Mouse (Mus musculus): ENCODE results near the gene Arhgap9. TPM values are rescaled to one million over a fixed set of nuclear protein-coding genes. Genes with fewer than 3 reads are reported as not detected.
A peak's percentile ranks its signal among the peaks of the same experiment; 100 is the strongest.
"Not testable (repeated sequence)": the region's sequence is repeated elsewhere in the genome, so short reads cannot be mapped to it uniquely, and the experiment has no call there.

Gene Arhgap9
- total RNA-seq, 2 experiments from 2014 or later = 2.9 to 4.2 TPM

DNA sequence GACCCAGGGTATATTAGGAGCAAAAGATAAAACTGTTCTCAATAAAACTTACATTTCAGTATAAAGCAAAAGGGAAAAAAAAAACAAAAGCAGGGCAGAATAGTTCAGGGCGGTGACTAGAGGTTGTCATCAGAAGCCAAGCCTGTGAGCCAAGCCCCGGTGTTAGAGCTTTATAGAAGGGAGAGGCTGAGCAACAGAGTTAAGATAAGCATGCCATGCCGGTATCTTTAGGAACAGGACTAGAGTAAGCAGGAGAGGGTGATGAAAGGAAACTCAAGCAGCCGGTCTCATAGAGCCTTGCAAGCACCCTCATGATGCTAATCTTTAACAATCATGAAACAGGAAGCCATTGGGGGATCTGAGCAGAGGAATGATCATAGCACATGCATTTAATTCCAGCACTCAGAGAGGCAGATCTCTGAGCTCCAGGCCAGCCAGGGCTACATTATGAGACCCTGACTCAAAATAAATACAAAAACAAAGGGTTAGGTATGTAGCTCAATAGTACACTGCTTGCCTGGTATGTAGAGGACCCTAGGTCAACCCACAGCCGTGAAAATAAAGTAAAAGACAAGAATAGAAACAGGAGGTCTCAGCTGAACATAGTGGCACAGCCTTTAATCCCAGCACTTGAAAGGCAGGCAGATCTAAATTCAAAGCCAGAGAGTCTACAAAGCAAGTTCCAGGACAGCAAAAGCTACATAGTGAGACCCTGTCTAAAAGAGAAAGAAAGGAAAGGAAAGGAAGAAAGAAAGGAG lies 29.7 kb upstream of the Arhgap9 start:
- no peak for DNase-seq (ENCODE audit: low spot score in 2 of 2)

DNA sequence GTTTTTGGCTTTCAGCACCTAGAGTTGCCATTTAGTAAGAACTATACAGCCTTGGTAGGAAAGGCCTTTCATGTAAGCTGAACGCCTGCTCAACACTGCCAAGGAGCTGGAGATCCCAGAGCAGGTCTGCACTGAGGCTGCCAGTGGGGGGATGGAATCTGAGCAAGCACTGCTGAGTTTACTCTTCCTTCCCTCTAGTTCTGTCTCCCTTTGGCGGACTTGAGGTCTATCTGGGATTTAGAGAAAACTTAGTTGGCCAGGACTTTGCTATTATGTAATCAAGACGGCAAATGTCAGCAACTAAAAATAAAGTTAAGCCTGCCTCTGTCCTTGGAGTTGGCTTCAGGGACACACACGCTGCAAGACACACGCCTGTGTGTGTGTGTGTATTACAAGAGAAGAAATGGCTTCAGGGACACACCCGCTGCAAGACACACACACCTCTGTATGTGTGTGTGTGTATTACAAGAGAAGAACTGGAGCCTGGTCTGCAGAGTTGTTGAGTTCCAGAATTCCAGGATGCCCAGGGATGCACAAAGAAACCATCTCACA lies 28.7 kb upstream of the Arhgap9 start:
- no peak for DNase-seq (ENCODE audit: low spot score in 2 of 2)

DNA sequence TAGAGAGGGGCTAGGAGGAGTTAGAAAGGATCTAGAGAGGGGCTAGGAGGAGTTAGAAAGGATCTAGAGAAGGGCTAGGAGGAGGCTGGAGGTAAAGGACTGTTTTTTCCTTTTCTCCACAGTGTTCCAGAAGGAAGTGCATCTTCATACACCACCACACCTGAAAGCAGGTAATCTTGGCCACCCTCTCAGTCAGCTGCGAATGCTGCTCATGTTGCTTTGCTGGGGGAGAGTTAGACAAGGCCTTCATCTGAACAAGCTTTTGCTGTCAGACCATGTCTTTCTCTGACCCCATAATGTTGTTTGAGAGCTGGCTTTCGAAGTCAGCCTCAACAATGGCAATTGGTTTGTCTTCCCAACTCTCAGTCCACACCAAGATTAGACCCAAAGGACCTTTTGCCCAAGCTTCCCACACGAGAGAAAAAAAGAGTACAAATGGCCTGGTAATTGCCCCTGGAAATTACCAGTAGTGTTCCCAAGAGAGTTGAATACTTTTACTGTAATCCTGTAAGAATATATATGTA lies 28.1 kb upstream of the Arhgap9 start:
- no peak for DNase-seq (ENCODE audit: low spot score in 2 of 2)

DNA sequence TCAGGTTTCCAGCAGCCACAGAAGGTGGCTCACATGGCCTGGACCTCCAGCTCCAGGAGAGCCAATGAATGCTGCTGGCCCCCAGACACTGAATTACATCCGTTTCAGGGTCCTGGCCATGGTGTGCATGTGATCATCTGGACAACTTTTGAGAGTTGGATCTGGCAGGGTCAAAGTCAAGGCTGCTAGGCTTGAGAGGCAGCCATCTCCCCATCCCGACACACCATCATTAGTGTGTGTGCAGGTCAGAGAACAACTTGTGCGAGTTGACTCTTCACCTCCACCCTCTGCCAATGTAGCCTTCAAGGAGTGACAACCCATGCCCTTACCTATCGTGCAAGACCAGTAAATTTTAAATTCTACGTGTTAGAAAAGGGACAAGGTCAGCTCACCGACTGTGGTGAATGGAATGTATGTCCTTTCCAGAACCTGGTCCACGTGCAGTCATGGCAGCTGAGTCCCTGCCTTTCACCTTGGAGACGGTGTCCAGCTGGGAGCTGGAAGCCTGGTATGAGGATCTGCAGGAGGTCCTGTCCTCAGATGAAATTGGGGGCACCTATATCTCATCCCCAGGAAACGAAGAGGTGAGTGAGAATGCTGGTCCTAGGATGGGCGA lies 26.8 kb upstream of the Arhgap9 start:
- no peak for DNase-seq (ENCODE audit: low spot score in 2 of 2)

DNA sequence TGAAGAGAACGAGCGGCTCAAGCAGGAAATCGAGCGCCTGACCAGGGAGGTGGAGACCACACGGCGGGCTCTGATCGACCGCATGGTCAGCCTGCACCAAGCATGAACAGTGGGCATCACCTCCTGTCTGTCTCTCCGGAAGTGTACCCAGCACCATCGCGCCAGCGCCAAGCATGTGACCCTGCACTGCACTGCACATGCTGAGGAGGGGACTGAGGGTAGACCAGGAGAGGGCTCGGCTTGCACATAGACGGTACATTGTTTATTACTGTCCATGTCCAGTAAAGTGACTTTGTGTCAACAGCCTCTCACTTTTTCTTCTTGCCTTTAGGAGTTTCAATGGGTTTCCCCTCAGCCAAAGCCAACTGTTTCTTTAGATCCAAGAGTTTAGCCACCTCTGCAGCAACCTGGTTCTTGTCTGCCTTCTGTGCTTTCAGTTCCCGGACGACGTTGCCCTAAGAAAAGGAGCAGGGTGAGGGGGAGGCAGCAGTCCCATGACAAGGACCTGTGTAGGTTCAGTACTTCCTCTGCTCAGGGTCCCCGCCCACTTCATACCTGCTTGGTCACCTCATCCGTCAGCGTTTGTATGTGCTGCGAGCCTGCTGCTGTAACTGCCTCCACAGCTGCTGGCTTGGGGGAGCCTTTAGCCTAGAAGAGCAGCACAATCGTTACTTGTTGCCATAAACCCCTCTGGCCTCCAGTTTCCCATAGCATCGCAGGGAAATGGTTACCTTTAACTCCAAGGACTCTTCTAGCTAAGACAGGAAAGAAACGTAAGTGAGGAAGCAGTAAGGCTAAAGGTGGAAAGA lies 25.6 kb upstream of the Arhgap9 start:
- DNase-seq (ENCODE audit: low spot score in 2 of 2) = no peak

DNA sequence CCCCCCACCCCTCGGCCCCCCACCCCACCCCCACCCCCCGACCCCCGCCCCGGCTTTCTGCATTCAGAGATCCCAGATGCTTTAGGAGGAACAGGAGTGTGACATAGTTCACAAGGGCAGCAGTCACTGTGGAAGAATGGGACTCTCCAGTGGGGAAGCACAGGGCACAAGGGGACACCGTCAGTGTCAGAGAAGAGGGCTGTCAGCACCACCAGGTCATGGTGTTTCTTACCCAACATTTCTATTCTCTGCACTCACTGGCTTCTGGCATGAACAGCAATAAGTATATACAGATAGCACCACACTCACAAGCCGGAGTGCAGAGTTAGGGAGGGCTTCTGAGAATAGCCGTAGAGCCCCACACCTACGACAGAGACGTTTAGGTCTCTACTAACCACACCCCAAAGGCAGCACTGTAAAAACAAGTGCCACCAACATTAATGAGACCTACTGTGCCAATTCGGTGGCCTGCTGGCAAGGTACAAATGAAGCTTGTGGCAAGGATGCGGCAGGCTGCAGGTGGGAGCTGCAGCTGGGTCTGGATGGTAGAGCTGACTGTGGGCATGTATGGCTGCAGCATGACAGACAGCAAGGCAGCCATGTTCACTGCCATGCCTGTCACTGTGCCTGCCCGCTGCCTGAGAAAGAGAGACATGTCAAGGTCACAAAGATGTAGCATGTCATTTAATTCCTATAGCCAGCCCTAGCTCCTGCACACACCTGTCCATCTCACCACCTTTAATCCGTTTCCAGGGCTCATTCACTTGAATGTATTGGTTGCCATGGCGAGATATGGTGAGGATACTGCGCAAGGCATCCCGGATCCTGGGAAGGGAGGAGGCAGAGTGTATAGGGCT lies 24.5 kb upstream of the Arhgap9 start:
- DNase-seq (ENCODE audit: low spot score in 2 of 2) = no peak

DNA sequence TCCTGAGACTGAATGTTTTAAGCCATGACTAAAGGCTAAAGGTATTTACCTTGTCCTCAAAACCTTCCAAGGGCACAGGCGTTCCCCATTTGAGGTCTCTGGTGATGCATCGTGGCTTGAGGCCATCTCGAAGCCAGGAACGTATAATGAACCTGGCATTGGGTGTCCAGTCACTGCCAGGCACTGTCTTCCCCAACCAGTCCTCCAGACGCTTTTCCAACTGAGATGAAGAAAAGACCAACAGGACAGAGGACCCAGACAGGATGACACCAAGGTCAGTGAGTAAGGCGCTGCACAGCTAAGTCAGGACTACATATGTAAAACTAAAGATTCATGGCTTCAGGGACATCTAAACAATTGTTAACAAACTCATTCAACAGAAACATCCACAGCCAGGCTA lies 21.4 kb upstream of the Arhgap9 start:
- no peak for DNase-seq (ENCODE audit: low spot score in 2 of 2)

DNA sequence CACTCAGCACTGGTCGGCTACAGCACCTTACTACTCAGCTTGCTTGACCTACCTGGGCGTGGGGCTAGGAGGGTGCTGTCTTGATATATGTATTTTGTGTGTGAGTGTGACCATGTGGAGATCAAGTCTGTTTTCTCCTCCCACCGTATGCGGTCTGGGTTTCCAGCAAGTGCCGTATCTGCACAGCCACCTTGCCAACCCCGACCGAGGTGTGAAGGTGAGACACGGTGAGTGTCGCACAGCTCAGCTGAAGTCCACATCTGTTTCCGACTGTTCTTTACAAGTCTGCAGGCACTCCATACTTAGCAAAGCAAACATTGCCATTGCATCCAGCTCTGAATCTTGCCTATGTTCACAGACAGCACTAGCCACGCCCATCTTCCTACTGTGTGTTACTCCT lies 18.6 kb upstream of the Arhgap9 start:
- no peak for DNase-seq (ENCODE audit: low spot score in 2 of 2)

DNA sequence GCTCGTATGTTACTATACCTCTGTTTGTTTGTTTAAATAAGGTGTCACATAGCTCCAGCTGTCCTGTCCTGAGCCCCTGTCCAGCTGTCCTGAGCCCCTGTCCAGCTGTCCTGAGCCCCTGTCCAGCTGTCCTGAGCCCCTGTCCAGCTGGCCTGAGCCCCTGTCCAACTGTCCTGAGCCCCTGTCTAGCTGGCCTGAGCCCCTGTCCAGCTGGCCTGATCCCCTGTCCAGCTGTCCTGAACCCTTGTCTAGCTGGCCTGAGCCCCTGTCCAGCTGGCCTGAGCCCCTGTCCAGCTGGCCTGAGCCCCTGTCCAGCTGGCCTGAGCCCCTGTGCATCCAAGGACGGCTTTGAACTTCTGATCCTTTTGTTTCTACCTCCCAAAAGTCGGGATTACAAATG lies 12.6 kb upstream of the Arhgap9 start:
- DNase-seq (ENCODE audit: low spot score in 2 of 2) = not testable (repeated sequence)

DNA sequence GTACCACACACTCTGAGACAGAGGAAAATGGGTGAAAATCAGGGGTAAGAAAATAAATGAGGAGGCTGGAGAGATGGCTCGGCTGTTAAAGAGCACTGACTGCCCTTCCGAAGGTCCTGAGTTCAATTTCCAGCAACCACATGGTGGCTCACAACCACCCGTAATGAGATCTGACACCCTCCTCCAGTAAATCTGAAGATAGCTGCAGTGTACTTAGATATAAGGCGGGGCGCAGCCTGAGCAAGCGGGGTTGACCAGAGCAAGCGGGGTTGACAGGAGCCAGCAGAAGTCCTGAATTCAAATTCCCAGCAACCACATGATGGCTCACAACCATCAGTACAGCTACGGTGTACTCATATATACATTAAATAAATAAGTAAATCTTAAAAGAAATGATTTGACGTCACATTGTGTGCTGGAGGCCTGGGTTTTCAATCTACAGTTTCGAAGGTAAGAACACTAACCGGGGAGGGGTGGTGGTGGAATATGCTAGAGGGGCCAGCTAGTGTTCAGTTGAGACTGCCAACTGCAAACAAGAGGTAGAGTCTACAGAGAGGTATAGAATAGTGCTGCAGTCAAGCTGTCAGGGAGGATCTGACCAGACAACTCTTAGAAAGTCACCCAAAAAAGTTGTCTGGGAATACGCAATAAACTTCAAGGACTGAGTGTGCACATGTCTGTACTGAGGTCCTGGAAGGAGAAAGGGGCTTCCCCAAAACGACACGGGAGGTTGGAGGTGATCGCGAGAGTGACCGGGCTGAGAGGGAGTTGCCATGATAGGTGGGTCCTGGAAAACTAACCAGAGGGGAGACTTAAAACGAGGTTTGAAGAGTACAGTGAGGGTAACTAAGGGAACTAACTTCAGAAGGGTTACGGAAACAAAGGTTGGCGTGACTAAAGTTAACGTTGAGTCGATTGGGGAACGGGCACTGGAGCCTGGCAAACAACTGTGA lies 11.0 kb upstream of the Arhgap9 start:
- no peak for DNase-seq (ENCODE audit: low spot score in 2 of 2)

DNA sequence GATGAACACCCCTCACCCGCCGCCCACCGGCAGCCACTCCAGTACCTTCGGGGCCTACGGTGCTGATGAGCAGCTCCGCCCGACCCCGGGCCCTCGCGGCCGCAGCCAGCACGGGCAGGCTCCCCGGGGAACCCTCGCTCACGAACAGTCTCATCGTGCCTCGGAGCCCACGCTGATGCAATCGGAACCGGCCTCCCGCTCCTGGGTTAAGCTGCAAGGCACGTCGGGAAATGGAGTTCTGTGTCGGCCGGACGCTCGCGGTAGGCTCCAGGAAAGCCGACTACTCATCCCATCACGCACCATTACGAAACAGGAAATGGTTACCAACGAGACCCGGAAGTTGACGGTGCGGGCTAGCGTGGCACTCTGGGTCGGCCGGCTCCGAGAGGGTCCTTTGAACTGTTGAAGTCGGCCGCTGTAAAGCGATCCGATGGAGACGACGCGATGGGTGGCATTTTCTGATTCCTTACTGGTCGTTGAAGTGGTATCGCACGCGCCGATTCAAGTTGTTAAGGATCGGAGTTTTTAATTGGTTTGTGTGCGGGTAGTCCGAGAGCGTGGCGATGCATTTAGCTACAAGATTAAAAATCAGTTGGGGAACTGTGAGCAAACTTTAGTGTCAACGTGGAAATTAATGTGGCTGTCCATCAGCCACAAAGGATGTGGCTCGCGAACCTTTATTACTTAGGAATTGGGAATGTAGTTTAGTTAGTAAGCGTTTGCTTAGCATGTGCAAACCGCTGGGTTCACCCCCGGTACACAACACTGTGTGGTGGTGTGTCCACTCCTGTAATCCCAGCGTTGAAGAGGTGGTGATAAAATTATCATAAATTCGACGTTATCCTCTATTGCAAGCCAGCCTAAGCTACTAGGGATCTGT lies 10.0 kb upstream of the Arhgap9 start, which contains the start of gene Mars:
Gene Mars, minus strand, starts transcription at position 311 of the 880 bp plus-strand sequence.
- peak; percentile 71 to 87 for DNase-seq (ENCODE audit: low spot score in 2 of 2)

DNA sequence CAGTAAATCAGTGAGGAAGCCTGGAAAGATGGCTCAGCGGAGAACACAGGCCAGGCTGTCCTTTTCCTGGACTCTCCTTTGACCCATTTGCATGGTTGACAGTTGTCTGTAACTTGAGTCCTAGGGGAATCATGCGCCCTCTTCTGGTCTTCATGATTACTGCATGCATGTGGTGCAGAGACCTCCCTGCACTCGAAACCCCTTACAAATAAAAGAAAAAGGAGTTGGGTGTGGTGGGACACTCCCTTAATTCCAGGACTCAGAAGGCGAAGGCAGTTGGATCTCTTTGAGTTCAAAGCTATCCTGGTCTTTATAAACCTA lies 9.4 kb upstream of the Arhgap9 start:
- DNase-seq (ENCODE audit: low spot score in 2 of 2) = peak in 1 of 2 experiments; percentile 64

DNA sequence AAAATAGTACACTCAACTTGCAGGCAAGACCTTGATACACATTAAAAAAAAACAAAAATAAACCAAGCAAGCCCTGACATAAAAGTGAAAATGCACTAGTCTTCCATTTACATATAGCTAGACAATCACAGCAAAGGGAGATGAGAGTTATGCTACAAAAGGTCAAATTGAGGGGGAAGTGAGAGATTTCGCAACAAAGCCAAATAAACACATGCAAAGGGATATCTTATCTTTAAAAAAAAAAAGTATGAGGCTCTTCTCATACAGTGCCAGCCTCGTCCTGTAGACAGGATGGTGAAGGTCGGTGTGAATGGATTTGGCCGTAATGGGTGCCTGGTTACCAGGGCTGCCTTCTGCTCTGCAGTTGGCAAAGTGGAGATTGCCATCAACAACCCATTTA lies 8.9 kb upstream of the Arhgap9 start:
- DNase-seq (ENCODE audit: low spot score in 2 of 2) = no peak

DNA sequence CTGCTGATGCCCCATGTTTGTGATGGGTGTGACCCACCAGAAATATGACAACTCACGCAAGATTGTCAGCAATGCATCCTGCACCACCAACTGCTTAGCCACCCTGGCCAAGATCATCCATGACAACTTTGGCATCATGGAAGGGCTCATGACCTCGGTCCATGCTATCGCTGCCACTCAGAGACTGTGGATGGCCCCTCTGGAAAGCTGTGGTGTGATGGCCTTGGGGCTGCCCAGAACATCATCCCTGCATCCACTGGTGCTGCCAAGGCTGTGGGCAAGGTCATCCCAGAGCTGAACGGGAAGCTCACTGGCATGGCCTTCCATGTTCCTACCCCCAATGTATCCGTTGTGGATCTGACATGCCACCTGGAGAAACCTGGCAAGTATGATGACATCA lies 8.2 kb upstream of the Arhgap9 start:
- DNase-seq (ENCODE audit: low spot score in 2 of 2) = not testable (repeated sequence)

DNA sequence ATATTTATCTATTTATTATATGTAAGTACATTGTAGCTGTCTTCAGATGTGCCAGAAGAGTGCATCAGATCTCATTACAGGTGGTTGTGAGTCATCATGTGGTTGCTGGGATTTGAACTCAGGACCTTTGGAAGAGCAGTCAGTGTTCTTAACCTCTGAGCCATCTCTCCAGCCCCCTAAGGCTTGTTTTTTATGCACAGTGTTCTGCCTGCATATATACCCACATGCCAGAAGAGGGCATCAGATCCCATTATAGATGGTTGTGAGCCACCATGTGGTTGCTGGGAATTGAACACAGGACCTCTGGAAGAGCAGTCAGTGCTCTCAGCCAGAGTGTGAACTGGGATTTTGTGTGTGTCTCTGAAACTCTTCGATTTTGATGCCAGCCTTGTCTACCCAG lies 6.8 kb upstream of the Arhgap9 start:
- not testable (repeated sequence) for DNase-seq (ENCODE audit: low spot score in 2 of 2)

DNA sequence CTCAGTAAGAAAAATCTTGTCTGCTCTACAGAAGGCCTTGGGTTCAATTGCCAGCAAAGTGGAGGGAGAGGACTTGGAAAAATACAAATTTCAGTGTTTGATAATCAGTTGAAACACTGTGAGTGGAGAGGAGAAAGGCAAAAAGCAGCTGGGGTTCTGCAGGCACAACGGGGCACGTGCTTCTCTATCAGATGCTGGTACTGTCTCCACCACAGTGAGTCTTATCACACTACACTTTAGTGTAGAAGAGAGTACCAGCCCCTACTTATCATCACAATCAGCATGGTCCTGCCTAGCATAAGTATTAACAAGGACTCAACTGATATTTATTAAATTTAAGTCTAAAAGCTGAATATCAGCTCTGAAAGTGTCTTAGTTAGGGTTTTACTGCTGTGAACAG lies 4.5 kb upstream of the Arhgap9 start:
- no peak for DNase-seq (ENCODE audit: low spot score in 2 of 2)

DNA sequence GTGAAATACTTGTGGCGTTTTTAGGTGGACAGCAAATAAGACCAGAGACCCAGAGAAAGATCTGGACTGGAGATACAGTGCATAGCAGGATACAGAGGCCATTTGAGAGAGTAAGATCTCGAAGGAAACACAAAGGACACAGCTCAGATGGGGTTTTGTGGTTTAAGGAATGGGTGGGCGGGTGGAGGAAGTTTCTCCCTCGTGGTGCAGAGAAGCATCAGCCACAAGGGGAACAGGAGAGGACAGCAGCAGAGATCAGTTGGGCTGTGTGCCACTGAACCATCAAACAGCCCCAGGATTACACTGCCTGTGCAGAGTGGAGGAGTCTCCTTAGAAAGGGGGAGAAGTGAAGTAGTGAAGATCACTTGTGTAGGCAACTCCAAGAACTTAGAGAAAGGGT lies 3.8 kb upstream of the Arhgap9 start:
- no peak for DNase-seq (ENCODE audit: low spot score in 2 of 2)

DNA sequence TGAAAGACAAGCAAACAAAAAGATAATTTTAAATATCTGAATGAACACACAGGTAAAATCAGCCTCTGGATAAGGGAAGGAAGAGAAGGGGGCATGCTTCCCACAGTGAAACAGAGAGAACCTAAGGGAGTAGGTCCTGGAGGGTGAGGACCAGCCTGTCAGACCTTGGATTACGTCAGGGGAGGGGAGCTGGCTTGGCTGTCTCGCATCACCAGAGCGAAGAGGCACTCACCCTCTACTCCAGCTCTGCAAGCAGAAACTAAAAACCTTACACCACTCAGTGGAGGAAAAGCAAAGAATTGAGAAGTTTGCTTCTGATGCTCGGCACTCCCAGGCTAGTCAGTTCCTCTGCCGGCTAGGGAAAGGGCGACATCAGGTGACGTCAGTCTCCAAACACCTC lies 1.8 kb upstream of the Arhgap9 start:
- no peak for DNase-seq (ENCODE audit: low spot score in 2 of 2)

DNA sequence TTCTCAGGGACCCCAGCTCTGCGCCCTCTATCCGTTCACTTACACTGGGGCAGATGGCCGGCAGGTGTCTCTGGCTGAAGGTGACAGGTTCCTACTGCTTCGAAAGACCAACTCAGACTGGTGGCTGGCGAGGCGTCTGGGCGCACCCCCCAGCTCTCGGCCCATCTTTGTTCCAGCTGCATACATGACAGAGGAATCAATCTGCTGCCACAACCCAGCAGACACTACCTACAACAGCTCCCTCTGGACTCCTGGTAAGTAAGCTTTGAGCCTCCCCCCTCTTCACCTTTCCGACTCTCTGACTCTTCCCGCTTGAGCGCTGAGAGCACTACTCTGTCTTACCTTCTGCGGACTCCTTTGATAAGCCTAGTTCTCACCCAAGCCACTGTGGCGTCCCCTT lies 414 bp downstream of the Arhgap9 start:
- DNase-seq (ENCODE audit: low spot score in 2 of 2) = no peak
